Mouse (Mus musculus): ENCODE measurements around the gene Zg16. TPM values are rescaled to one million over a fixed set of nuclear protein-coding genes. Genes with fewer than 3 reads are reported as not detected.

Zg16 gene
- polyA plus RNA-seq, 1 experiment from 2014 or later: not detected

DNA sequence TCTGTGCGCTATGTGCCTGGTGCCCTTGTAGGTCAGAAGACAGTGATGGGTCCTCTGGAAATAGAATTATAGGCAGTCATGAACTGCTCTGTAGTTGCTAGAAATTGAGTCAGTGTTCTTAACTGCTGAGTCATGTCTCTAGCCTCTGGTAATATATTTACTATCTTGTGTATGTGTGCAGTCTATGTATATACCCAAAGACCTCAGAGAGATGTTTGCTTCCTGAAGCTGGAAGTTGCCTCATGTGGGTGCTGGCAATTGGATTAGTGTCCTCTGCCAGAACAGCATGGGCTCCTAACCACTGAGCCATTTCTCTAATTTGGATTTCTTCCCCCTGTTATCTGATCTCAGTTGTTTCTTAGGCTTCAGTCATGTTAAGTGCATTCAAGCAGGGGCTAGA, 57.0 kb downstream of the Zg16 start:
- H3K27me3 ChIP-seq: no peaks in the 10 kb centered on the region
- WGBS: 97% methylated on average over 1 of the region's 1 CpGs
- H3K9ac ChIP-seq: no peak overlapping the region
- no peaks in the 10 kb centered on the region for H3K9me3 ChIP-seq (replicated peaks)
- peaks cover 9% of the 10 kb centered on the region for H3K4me1 ChIP-seq
- peaks cover 48% of the 10 kb centered on the region for H3K36me3 ChIP-seq
- H3K4me3 ChIP-seq: no peak overlapping the region
- no peak overlapping the region for H3K4me2 ChIP-seq (replicated peaks)
- no peak overlapping the region for H3K27ac ChIP-seq
- no peak for ATAC-seq (ENCODE audit: low FRiP score)

DNA sequence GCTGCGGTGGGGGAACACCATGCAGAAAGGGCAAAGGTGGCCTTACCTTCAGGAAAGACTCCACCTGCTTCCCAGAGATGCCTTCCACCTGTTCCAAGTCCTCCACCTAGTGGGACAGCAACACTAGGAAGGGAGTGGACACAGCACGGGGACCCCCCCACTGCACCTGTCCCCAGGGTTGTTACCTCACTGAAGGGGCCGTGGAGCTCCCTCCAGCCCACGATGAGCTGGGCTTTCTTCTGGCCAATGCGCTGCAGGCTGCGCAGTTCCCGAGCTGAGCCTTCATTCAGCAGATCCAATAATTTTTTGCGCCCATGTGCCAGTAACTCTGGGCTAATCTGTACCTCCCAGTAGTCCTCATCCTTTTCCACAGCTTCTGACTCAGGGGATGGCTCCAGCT, 59.2 kb downstream of the Zg16 start:
- H3K27ac ChIP-seq: peak overlapping the region; percentile 100
- 68% methylated on average over 8 of the region's 8 CpGs for WGBS
- no peaks in the 10 kb centered on the region for H3K27me3 ChIP-seq
- no peaks in the 10 kb centered on the region for H3K9me3 ChIP-seq (replicated peaks)
- peak overlapping the region; percentile 97 for H3K4me3 ChIP-seq
- peak overlapping the region; percentile 68 for H3K9ac ChIP-seq
- ATAC-seq (ENCODE audit: low FRiP score): peak; percentile 1; the same call in 1 of the 2 replicates
- H3K4me1 ChIP-seq: peaks cover 32% of the 10 kb centered on the region
- H3K36me3 ChIP-seq: peaks cover 43% of the 10 kb centered on the region
- H3K4me2 ChIP-seq (replicated peaks): peak overlapping the region; percentile 98

DNA sequence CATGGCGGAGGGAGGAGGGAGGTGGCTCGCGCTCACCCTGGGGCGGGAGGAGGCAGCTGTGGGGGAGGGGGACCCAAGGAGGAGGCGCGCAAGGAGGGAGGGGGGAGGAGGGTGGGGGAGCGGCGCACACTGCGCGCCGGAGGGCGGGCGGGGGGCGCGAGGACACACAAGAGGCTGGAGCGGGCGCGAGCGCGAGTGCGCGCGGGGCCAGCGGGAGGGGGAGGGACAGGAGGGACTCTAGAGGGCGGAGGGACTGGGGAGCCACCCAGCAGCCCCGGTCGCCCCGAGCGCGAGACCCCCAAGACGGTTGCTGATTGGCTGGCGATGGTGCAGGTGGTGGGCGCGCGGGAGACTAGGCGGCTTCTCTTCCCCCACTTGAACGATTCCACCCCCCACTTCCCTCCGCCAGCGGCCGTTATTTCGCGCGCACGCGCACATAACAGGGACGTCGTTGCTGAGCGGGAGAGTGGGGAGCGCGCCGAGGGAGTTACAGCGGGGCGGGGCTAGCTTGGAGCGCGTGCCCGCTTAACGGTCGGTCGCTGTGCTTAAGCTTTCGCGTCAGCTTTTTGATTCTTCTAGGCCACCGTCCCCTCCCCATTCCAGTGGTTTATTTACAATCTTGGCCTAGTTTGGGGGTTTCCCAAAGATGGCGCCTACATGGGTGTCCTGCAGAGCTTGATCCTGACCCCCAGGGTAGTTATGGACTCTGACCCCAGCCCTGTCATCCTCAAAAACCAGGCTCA, 60.0 kb downstream of the Zg16 start, which contains the start of gene Maz:
Maz (minus strand) TSS at position 54 of the 743 bp plus-strand sequence.
- Histone ChIP-seq H3K4me1 (peaks cover 39% of the 10 kb centered on the region), H3K4me2 (replicated peaks) (peak within 1 kb of the TSS; percentile 98), H3K9me3 (replicated peaks) (no peaks in the 10 kb centered on the region), H3K27me3 (no peaks in the 10 kb centered on the region), H3K36me3 (peaks cover 43% of the 10 kb centered on the region), H3K4me3 (peak within 1 kb of the TSS; percentile 97), H3K9ac (peak within 1 kb of the TSS; percentile 100), H3K27ac (peak within 1 kb of the TSS; percentile 100)
- under 1% methylated on average over 46 of the region's 63 CpGs for WGBS
- ATAC-seq (ENCODE audit: low FRiP score): peak; percentile 92

DNA sequence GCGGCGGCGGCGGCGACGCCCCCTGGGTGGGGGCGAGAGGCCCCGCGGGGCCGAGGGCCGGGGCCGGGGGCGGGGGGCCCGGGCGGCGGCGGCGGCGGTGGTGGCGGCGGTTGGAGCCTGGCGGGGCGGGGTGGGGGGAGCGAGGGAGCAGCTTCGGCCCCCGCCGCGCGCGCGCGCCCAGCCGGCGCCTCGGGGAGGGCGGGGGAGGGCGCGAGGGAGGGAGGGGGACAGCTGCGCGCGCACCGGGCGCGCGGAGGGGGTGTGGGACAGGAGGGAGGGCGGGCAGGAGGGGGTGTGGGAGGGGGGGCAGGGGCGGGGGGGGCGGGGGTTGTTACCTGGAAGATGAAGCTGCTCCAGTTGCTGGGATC, 60.5 kb downstream of the Zg16 start:
- WGBS: no CpG with 5 or more reads among the region's 48 CpGs
- Histone ChIP-seq H3K27me3 (no peaks in the 10 kb centered on the region), H3K9ac (peak overlapping the region; percentile 100), H3K4me2 (replicated peaks) (peak overlapping the region; percentile 98), H3K27ac (peak overlapping the region; percentile 100), H3K36me3 (peaks cover 43% of the 10 kb centered on the region), H3K9me3 (replicated peaks) (no peaks in the 10 kb centered on the region), H3K4me1 (peaks cover 44% of the 10 kb centered on the region), H3K4me3 (peak overlapping the region; percentile 97)
- no peak for ATAC-seq (ENCODE audit: low FRiP score)

DNA sequence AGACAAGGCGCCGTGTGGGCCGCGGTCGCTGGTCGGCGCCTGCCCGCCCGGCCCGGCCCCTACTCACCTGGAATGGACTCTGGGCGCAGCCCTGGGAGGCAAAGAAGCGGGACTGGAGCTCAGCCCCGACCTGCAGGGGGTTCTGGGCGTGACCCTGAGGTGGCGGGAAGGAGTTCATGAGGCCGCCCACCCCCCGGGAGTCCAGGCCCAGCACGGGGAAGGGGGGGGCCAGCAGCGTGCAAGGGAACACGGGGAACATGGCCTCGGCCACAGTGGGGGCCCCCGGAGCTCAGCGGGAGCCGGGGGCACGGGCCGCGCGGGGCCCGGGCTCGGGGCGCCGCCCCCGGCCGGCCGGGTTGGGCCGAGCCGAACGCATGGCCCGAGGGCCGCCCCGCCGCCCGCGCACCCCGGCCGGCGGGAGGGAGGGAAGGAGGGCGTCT, 60.9 kb downstream of the Zg16 start:
- Histone ChIP-seq H3K27me3 (no peaks in the 10 kb centered on the region), H3K27ac (peak overlapping the region; percentile 100), H3K4me2 (replicated peaks) (peak overlapping the region; percentile 98), H3K9ac (peak overlapping the region; percentile 100), H3K36me3 (peaks cover 40% of the 10 kb centered on the region), H3K4me1 (peaks cover 49% of the 10 kb centered on the region), H3K9me3 (replicated peaks) (no peaks in the 10 kb centered on the region), H3K4me3 (peak overlapping the region; percentile 97)
- peak; percentile 14 for ATAC-seq (ENCODE audit: low FRiP score)
- WGBS: 0% methylated on average over 11 of the region's 48 CpGs

DNA sequence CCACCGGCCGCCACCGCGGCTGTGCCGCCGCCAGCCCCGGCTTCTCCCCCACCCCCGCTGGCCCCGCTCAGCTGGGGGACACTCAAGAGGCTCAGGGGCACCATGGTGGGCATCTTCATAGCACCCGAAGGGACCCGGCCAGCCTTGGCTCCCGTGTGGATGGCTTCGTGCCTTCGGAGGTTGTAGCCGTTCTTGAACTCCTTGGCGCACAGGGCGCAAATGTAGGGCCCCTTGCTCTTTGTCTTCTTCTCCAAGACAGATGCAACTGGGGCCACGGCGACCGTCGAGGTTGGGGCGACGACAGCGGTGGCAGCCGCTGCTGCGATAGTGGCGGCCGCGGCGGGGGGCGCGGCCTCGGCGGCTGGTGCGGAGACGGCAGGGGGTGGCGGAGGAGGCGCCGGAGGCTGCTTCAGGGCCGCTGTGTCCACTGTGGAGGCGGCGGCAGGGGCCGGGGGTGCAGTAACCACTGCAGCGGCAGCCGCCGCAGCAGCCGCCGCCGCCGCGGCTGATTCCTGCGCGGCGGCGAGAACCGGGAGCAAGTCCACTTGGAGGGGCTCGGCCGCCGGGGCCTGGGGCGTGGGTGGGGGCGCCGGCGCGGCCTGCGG, 61.5 kb downstream of the Zg16 start:
- peaks cover 54% of the 10 kb centered on the region for H3K4me1 ChIP-seq
- H3K36me3 ChIP-seq: peaks cover 36% of the 10 kb centered on the region
- peak overlapping the region; percentile 100 for H3K27ac ChIP-seq
- H3K4me3 ChIP-seq: peak overlapping the region; percentile 97
- no peaks in the 10 kb centered on the region for H3K27me3 ChIP-seq
- under 1% methylated on average over 55 of the region's 65 CpGs for WGBS
- peak overlapping the region; percentile 98 for H3K4me2 ChIP-seq (replicated peaks)
- peak; percentile 9; the same call in 1 of the 2 replicates for ATAC-seq (ENCODE audit: low FRiP score)
- H3K9ac ChIP-seq: peak overlapping the region; percentile 100
- H3K9me3 ChIP-seq (replicated peaks): no peaks in the 10 kb centered on the region

DNA sequence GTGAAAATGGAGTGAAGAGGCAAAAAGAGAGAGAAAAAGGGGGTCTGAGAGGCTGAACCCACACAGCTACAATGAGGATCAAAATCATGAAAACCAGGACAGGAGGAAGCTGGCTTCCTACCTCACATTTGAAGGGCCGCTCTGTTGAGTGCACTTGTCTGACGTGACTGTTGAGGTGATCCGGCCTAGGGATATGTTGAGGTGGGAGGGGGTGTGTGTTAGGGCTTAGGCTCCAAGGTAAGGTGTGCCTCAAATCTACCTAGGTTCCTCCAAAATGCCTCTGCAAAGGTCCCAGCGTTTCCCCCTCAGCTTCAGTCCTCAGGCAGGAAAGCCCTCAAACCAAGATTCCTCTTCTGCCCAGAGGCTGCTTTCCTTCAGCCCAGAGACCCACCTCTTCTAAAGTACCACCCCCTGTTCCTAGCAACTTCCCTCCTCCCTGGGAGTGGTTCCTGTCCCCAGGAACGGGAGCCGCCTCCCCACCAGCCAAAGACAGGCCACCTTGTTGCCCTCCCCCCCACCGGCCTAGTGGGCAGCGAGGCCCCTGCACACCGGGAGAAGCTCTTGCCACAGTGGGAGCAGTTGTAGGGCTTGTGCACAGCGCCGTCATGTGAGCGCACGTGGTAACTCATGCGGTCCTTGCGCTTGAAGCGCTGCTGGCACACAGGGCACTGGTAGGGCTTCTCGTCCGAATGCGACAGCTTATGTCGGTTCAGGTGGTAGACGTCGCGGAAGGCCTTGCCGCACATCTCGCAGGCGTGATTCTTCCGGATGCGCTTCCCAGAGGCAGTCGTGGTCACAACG, 62.2 kb downstream of the Zg16 start:
- ATAC-seq (ENCODE audit: low FRiP score): peak; percentile 38
- Histone ChIP-seq H3K27me3 (no peaks in the 10 kb centered on the region), H3K9me3 (replicated peaks) (no peaks in the 10 kb centered on the region), H3K36me3 (peaks cover 32% of the 10 kb centered on the region), H3K27ac (peak overlapping the region; percentile 100), H3K4me3 (peak overlapping the region; percentile 97), H3K9ac (peak overlapping the region; percentile 100), H3K4me2 (replicated peaks) (peak overlapping the region; percentile 98), H3K4me1 (peaks cover 61% of the 10 kb centered on the region)
- 1% methylated on average over 30 of the region's 30 CpGs for WGBS

DNA sequence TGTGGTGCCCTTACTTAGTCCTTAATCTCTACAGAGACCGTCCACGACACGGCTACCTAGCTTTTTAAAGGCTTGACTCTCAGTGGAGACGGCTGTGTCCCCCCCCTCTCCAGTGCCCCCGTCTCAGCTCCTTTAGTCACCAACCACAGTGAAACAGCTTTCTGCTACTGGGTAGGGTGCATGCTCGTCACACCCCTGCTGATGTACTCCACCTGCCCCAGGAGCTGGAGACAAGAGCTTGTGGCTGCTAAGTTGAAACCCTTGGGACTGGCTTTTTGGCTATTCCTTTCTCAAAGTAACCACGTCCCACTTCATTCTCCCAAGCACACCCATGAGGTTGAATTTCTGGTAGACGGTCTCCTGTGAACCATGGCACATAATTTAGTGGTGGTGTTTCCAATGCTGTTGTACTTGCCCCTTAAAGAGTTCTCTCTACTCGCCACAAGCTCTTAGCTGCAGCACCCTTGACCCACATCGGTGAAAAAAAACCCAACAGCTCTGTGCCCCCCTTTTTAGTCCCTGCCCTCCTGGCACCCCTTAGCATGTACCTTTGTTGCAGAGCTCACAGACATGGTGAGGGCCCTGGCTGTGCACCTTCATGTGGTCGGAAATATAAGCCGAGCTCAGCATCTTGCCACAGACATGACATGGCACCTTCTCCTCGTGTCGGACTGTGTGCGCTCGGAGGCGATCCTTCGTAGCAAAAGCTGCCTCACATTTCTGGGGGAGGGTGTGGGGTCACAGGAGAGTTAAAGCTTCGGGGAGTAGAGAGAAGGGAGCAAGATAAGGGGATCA, 63.0 kb downstream of the Zg16 start:
- H3K36me3 ChIP-seq: peaks cover 28% of the 10 kb centered on the region
- peak overlapping the region; percentile 98 for H3K4me2 ChIP-seq (replicated peaks)
- no peak for ATAC-seq (ENCODE audit: low FRiP score)
- no peaks in the 10 kb centered on the region for H3K27me3 ChIP-seq
- H3K4me3 ChIP-seq: peak overlapping the region; percentile 97
- peaks cover 68% of the 10 kb centered on the region for H3K4me1 ChIP-seq
- peak overlapping the region; percentile 100 for H3K9ac ChIP-seq
- H3K27ac ChIP-seq: peak overlapping the region; percentile 100
- H3K9me3 ChIP-seq (replicated peaks): no peaks in the 10 kb centered on the region
- WGBS: 28% methylated on average over 19 of the region's 19 CpGs

DNA sequence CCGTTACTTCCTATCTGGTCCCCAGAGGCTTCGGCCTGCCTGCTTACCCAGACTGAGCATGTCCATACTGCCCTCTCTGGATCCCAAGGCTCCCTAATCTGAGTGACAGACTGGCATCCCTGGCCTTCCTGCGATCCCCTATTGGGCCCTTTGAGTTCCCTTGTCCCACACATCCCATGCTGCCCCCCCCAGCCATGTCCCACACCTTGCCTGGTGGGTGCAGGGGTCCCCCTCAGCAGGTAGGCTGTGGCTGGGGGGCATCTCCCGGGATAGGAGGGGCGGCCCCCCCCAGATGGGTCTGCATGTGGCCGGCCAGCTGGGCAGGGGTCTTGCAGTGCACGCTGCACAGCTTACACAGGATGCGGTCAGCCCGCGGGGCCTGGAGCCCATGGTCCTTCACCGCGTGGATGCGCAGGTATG, 63.8 kb downstream of the Zg16 start:
- Histone ChIP-seq H3K27ac (peak overlapping the region; percentile 60), H3K36me3 (peaks cover 26% of the 10 kb centered on the region), H3K4me2 (replicated peaks) (peak overlapping the region; percentile 98), H3K9ac (peak overlapping the region; percentile 100), H3K4me3 (peak overlapping the region; percentile 97), H3K4me1 (peaks cover 76% of the 10 kb centered on the region), H3K27me3 (no peaks in the 10 kb centered on the region), H3K9me3 (replicated peaks) (no peaks in the 10 kb centered on the region)
- whole genome bisulfite sequencing: 77% methylated on average over 13 of the region's 13 CpGs
- no peak for ATAC-seq (ENCODE audit: low FRiP score)

DNA sequence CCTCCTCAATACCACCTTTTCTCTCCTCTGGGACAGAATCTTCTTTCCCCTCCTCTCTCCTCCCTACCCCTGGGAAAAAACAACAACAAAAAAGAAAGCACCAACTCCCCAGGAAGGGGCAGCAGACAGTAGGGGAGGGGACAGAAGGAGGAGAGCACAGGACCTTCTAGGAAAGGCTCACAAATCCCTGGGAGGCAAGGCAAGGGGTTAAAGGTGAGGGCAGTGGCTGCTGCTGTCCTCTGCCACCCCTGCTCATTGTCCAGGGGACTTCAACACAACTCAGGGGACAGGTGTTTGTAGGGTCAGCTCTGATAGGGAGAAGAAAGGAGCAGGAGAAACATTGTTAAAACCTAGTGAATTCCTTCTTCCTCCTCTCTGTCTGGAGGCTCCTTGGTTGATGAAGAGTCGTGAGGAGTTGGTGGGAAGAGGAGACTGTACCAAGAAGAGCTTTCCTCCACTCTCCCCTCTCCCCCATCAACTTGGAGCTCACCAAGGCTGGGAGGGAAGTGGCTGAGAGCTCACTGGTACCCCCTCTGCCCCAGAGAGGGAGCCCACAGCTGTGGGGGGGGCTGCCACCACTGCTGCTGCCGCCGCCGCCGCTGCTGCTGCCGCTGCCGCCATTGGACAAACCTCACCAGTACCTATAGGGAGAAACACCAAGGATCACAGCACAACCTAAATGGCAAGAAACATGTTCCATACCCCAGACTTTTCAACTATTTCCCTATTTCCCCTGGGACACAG, 64.4 kb downstream of the Zg16 start:
- H3K4me2 ChIP-seq (replicated peaks): peak overlapping the region; percentile 98
- peaks cover 26% of the 10 kb centered on the region for H3K36me3 ChIP-seq
- no peaks in the 10 kb centered on the region for H3K9me3 ChIP-seq (replicated peaks)
- no peak for ATAC-seq (ENCODE audit: low FRiP score)
- peaks cover 75% of the 10 kb centered on the region for H3K4me1 ChIP-seq
- 91% methylated on average over 7 of the region's 7 CpGs for WGBS
- H3K27me3 ChIP-seq: no peaks in the 10 kb centered on the region
- peak overlapping the region; percentile 97 for H3K4me3 ChIP-seq
- peak overlapping the region; percentile 100; the same call in 1 of the 2 replicates for H3K9ac ChIP-seq
- H3K27ac ChIP-seq: peak overlapping the region; percentile 92
